ENCODE assay signal across 8 mouse cellular contexts in the genomic region with DNA sequence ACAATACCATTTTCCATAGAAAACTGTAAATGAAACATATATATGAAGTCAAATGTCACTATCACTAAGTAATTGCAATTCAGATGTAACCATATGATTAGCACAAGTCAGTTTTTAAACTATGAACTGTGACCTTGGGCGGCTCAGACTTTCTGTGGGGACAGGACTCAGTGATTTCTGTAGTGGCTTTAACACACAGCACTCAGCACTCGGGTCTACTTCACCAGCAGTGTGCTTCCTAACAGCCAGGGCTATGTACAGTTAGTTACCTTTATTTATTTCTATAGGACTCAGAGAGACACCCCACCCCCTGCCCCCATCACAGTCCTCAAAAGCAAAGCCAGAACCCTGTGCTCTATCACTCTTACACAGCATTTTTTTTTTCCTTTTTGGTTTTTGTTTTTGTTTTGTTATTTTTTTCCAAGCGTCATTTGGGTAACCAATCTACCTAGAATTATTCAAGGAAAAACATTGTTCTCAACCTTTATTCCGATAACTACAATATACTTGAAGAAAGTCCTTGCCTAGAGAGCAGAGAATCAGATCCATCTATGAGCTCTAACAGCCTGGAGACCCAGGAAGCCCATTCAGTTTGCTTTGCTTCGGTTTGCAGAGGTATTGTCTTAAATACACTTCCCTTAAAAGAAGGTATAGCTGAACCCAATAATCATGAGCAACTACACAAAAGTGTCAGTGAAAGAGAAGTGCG. TPM values are rescaled to one million over a fixed set of nuclear protein-coding genes. Genes with fewer than 3 reads are reported as not detected.
DNase-seq lines count a peak whose midpoint lies in the region; ATAC-seq lines count a peak whose summit lies in the region.

No protein-coding gene starts in this region.

- H3K9me3 ChIP-seq in kidney, embryonic 15.5 days (replicated peaks) = no peaks in the 10 kb centered on the region
- H3K9me3 ChIP-seq in embryonic facial prominence, embryonic 13.5 days = no peaks in the 10 kb centered on the region
- no peaks in the 10 kb centered on the region for H3K9me3 ChIP-seq in hindbrain, embryonic 16.5 days (ENCODE audit: control insufficient read depth, low read length)
- H3K9me3 ChIP-seq in midbrain, embryonic 14.5 days (ENCODE audit: control insufficient read depth, low read length) = no peaks in the 10 kb centered on the region

- H3K9ac ChIP-seq in kidney, embryonic 15.5 days = peak overlapping the region; percentile 50; the same call in 1 of the 2 replicates
- peak overlapping the region; percentile 71 for H3K9ac ChIP-seq in embryonic facial prominence, embryonic 13.5 days
- H3K9ac ChIP-seq in hindbrain, embryonic 16.5 days (ENCODE audit: low read depth, low read length) = peak overlapping the region; percentile 62
- peak overlapping the region; percentile 73; the same call in 1 of the 2 replicates for H3K9ac ChIP-seq in midbrain, embryonic 14.5 days (replicated peaks; ENCODE audit: low read length)

- H3K4me2 ChIP-seq in kidney, embryonic 15.5 days = peak overlapping the region; percentile 68
- H3K4me2 ChIP-seq in embryonic facial prominence, embryonic 13.5 days = peak overlapping the region; percentile 72
- H3K4me2 ChIP-seq in hindbrain, embryonic 16.5 days (ENCODE audit: low read length) = peak overlapping the region; percentile 56
- peak overlapping the region; percentile 61 for H3K4me2 ChIP-seq in midbrain, embryonic 14.5 days (ENCODE audit: low read length)

- H3K27me3 ChIP-seq in kidney, embryonic 15.5 days = no peaks in the 10 kb centered on the region
- H3K27me3 ChIP-seq in embryonic facial prominence, embryonic 13.5 days = no peaks in the 10 kb centered on the region
- H3K27me3 ChIP-seq in hindbrain, embryonic 16.5 days (replicated peaks; ENCODE audit: control insufficient read depth, insufficient read depth, low read length) = no peaks in the 10 kb centered on the region
- no peaks in the 10 kb centered on the region for H3K27me3 ChIP-seq in midbrain, embryonic 14.5 days (ENCODE audit: control insufficient read depth, insufficient read depth, low read length)

- WGBS in kidney, embryonic 15.5 days = 45% methylated on average over 6 of the region's 6 CpGs
- WGBS in embryonic facial prominence, embryonic 13.5 days = 50% methylated on average over 6 of the region's 6 CpGs
- WGBS in hindbrain, embryonic 16.5 days = 42% methylated on average over 6 of the region's 6 CpGs
- WGBS in midbrain, embryonic 14.5 days = 47% methylated on average over 6 of the region's 6 CpGs

- no peaks in the 10 kb centered on the region for H3K36me3 ChIP-seq in kidney, embryonic 15.5 days
- no peaks in the 10 kb centered on the region for H3K36me3 ChIP-seq in embryonic facial prominence, embryonic 13.5 days
- H3K36me3 ChIP-seq in hindbrain, embryonic 16.5 days (ENCODE audit: control insufficient read depth, insufficient read depth, low read length) = no peaks in the 10 kb centered on the region
- H3K36me3 ChIP-seq in midbrain, embryonic 14.5 days (ENCODE audit: control insufficient read depth, insufficient read depth, low read length) = no peaks in the 10 kb centered on the region

- H3K27ac ChIP-seq in kidney, embryonic 15.5 days = peak overlapping the region; percentile 76
- H3K27ac ChIP-seq in embryonic facial prominence, embryonic 13.5 days = no peak overlapping the region
- peak overlapping the region; percentile 79 for H3K27ac ChIP-seq in hindbrain, embryonic 16.5 days (ENCODE audit: low read depth, low read length)
- H3K27ac ChIP-seq in midbrain, embryonic 14.5 days (replicated peaks; ENCODE audit: low read depth, low read length) = peak overlapping the region; percentile 82

- ATAC-seq in kidney, embryonic 15.5 days (replicated peaks; ENCODE audit: low FRiP score) = no peak
- no peak for ATAC-seq in embryonic facial prominence, embryonic 13.5 days (ENCODE audit: insufficient number of reproducible peaks, insufficient read depth, low FRiP score, low TSS enrichment, low read depth)
- ATAC-seq in hindbrain, embryonic 16.5 days = peak; percentile 41
- peak; percentile 13; the same call in 1 of the 2 replicates for ATAC-seq in midbrain, embryonic 14.5 days (ENCODE audit: low FRiP score, low TSS enrichment)

- peaks cover 8% of the 10 kb centered on the region; the same call in 1 of the 2 replicates for H3K4me1 ChIP-seq in kidney, embryonic 15.5 days
- peaks cover 5% of the 10 kb centered on the region; the same call in 1 of the 2 replicates for H3K4me1 ChIP-seq in embryonic facial prominence, embryonic 13.5 days
- H3K4me1 ChIP-seq in hindbrain, embryonic 16.5 days (ENCODE audit: control insufficient read depth, insufficient read depth, low read depth, low read length) = peaks cover 4% of the 10 kb centered on the region; the same call in 1 of the 2 replicates
- 0 out of 2 replicates have a peak, but pooled peaks cover 13% of the 10 kb centered on the region for H3K4me1 ChIP-seq in midbrain, embryonic 14.5 days (ENCODE audit: control insufficient read depth, insufficient read depth, low read length)

- peak overlapping the region; percentile 61 for H3K4me3 ChIP-seq in kidney, embryonic 15.5 days (replicated peaks)
- peak overlapping the region; percentile 63 for H3K4me3 ChIP-seq in embryonic facial prominence, embryonic 13.5 days
- H3K4me3 ChIP-seq in hindbrain, embryonic 16.5 days (ENCODE audit: low read length) = peak overlapping the region; percentile 57
- H3K4me3 ChIP-seq in midbrain, embryonic 14.5 days (replicated peaks; ENCODE audit: low read depth, low read length) = peak overlapping the region; percentile 60

- DNase-seq in kidney, adult 18-20 months = no peak
- peak; percentile 16 for DNase-seq in midbrain, embryonic 14.5 days
- no peak for DNase-seq in right cerebral cortex, postnatal 10 days (ENCODE audit: low spot score in 2 of 2)
- DNase-seq in left cerebral cortex, adult 18-20 months (ENCODE audit: low spot score in 2 of 2) = no peak
- DNase-seq in layer of hippocampus, postnatal 25 days (ENCODE audit: extremely low spot score in 1 of 2, low spot score in 1 of 2) = no peak

RNA-seq across cellular contexts. Expression of a gene that starts 0.7 kb away (rescaled TPM):
- 9.4 and 9.7 TPM in 2 replicates for polyA plus RNA-seq in kidney, embryonic 15.5 days (2015; fragmentation: Nextera tagmentation; extraction: Ambion mirVana)
- 6.8 and 7.5 TPM in 2 replicates for polyA plus RNA-seq in embryonic facial prominence, embryonic 13.5 days (2015; fragmentation: Nextera tagmentation; extraction: Ambion mirVana)
- 11.2 and 16.3 TPM in 2 replicates for polyA plus RNA-seq in hindbrain, embryonic 16.5 days (2015; fragmentation: Nextera tagmentation; extraction: Ambion mirVana)
- polyA plus RNA-seq in midbrain, embryonic 14.5 days (2014; fragmentation: Nextera tagmentation; extraction: Ambion mirVana) = 7.9 and 10.5 TPM in 2 replicates
- 10 to 100 TPM; 11.4 to 14.5 TPM for total RNA-seq in left cerebral cortex, adult 18-20 months (2021)
- total RNA-seq in layer of hippocampus, postnatal 25 days (2021) = 10 to 100 TPM; 15.6 to 17.4 TPM

Comparison
In these comparisons a context has a peak if more than half of its experiments do, and no peak if none do; other contexts are left out.
1. ATAC-seq: peak in hindbrain, embryonic 16.5 days (single experiment) and midbrain, embryonic 14.5 days (single experiment); none in kidney, embryonic 15.5 days (single experiment) and embryonic facial prominence, embryonic 13.5 days (single experiment).
2. Peak in every context shown above with its lines, with median percentiles within 50 percentile points of each other: H3K4me2 ChIP-seq, H3K4me3 ChIP-seq and H3K9ac ChIP-seq.